Mouse (Mus musculus): ENCODE measurements around the gene Ptprt.
"Not testable (repeated sequence)": the region's sequence is repeated elsewhere in the genome, so short reads cannot be mapped to it uniquely, and the experiment has no call there.

The Ptprt gene

GRCm38 (mm10) chr2:161516921-161517320 lies 1144.0 kb downstream of the Ptprt start:
- DNase-seq (ENCODE audit: low spot score) = no peak

DNA sequence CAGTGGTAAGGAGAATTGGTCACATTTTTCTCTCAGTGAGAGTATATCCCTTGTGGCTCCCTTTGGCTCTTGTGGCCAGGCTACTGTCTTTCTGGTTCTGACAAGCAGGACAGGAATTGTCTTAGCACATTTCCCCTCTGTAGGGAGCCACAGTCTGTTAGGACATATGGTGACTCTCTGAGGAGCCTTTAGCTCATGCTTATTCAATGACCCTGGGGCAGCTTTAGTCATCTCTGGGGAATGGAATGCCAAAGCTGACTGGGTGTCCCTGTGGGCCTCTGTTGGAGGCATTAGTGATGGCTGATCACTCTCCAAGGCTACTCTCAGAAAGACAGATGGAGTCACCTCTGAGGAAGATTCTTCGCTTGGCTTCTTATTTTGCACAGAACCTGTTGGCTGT lies 1147.7 kb downstream of the Ptprt start:
- no peak for DNase-seq (ENCODE audit: low spot score)

- not testable (repeated sequence) for DNase-seq (ENCODE audit: low spot score)
Measured at GRCm38 (mm10) chr2:161511880-161512570, 1148.9 kb downstream of the Ptprt start.

DNA sequence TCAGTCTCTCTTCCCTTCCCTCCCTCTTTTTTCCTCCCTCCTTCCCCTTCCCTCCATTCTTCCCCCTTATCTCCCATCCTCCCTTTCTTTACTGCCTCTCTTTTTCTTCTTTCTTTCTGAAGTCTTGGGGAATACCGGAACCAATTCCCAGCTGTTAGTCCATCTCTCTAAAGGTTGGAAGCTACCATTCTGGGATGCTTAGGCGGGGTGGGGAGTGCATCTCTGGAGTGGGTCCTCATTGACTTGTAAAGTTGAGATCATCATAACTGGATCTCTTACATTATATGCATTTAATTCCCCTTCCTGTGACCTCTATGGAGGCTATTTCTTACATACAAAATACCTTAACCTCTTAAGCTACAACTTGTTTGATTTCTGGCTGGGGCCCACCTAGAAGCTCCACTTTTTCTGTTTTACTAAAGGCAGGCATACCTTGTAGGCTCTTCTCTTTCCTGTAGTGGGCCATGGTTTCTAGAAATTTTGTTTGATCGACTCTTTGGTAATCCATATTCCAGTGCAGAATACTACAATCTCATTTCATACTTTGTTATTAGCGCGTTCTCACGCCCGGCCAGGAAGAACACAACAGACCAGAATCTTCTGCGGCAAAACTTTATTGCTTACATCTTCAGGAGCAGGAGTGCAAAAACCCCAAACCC lies 1149.7 kb downstream of the Ptprt start:
- DNase-seq (ENCODE audit: low spot score) = no peak

- no peak for DNase-seq (ENCODE audit: low spot score)
Measured at GRCm38 (mm10) chr2:161499097-161499899, 1161.6 kb downstream of the Ptprt start.

GRCm38 (mm10) chr2:161498449-161499096 lies 1162.4 kb downstream of the Ptprt start:
- DNase-seq (ENCODE audit: low spot score) = no peak

GRCm38 (mm10) chr2:161481741-161482140 lies 1179.2 kb downstream of the Ptprt start:
- no peak for DNase-seq (ENCODE audit: low spot score)

GRCm38 (mm10) chr2:161480445-161480844 lies 1180.5 kb downstream of the Ptprt start:
- DNase-seq (ENCODE audit: low spot score) = peak; percentile 30

Measured in yolk sac, embryonic 10.5 days (tissue).